ENCODE assay signal across 8 mouse cellular contexts in the genomic region with DNA sequence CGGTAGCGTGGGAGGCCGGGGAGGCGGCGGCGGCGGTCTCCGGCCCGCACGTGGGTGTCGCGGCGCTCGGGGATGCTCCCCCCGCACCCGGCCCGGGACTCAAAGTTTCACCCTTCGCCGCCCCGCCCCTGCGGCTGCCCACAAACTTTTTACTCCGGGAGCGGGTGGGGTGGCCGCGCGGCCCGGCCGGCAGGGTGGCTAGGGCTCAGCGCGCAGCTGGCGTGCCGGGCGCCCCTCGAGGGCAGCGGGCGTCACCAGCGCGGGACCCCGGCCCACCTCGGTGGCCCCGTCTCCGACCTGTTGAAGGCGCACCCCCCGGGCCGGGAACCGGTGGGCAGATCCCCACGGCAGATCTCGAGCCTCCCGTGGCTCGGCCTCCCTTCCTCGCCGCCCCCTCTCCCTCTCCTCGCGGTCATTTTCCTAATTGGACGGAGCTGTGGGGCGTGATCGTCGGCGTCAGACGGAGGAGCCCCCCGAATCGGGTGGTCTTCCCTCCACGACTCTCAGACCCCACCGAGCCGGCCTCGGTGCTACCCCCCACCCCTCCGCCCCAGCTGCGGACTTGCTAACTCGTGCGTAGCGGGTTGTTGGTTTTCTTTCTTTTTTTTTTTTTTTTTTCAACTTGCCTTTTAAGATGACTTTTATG. TPM values are rescaled to one million over a fixed set of nuclear protein-coding genes. Genes with fewer than 3 reads are reported as not detected.
DNase-seq lines count a peak whose midpoint lies in the region.

No protein-coding gene starts in this region.

- intact Hi-C loops in gastrocnemius, postnatal 14 days (cut with DNase I; ENCODE audit: low total_unique reads) = loop anchor here (5.0 to 10.0 kb wide), 2 partner anchors 45 to 198 kb away; no protein-coding TSS in a partner anchor
- intact Hi-C loops in left cerebral cortex, postnatal 4 days (cut with DNase I) = loop anchor here (5.0 kb wide), 1 partner anchor 45 kb away; no protein-coding TSS in a partner anchor

- peak; percentile 90 for DNase-seq in Muller cell, postnatal 12 days (ENCODE audit: inconsistent ontology term)
- peak; percentile 46 to 55 for DNase-seq in cerebellum, postnatal 4 days (ENCODE audit: low spot score in 2 of 2)
- peak; percentile 84 for DNase-seq in gastrocnemius, postnatal 14 days
- DNase-seq in induced T-regulatory cell, adult 2 months (ENCODE audit: low read depth) = peak; percentile 86
- DNase-seq in left cerebral cortex, postnatal 4 days = peak; percentile 58
- DNase-seq in mesoderm, embryonic 11.5 days (ENCODE audit: low read depth, low spot score) = peak; percentile 52
- peak; percentile 64 for DNase-seq in skeletal muscle tissue, adult 2 months (ENCODE audit: low read depth, low spot score)
- peak; percentile 71 for DNase-seq in yolk sac, embryonic 10.5 days (ENCODE audit: low spot score)

RNA-seq across cellular contexts. Expression of gene Zfp710, which starts 2.5 kb away (rescaled TPM):
- 10 to 100 TPM; 14.1 to 15.5 TPM for total RNA-seq in gastrocnemius, postnatal 14 days (2021)
- total RNA-seq in left cerebral cortex, postnatal 4 days (2021) = 10 to 100 TPM; 19.3 to 23.7 TPM

Comparison
In these comparisons a context has a peak if more than half of its experiments do, and no peak if none do; other contexts are left out.
1. Peak in every context shown above with its lines: DNase-seq.